Mouse (Mus musculus) heart, postnatal 0 days (tissue): Measurements from ENCODE around the gene Shc1. TPM values are rescaled to one million over a fixed set of nuclear protein-coding genes. Genes with fewer than 3 reads are reported as not detected.

ENCODE experiments used
- ATAC-seq: fragments of 200-750 bp; cut with Nextera tagmentation; 2 replicates; pipeline ENCODE4 v1.8.0; 2017; ENCODE audit warnings: low read depth, moderate number of reproducible peaks, moderate library complexity; ENCODE audit not compliant: insufficient read depth
- DNase-seq: peaks from one replicate; pipeline ENCODE4 v3.0.0-alpha.2; 2016; ENCODE audit warnings: low spot score
- H3K27ac ChIP-seq: fragments of 300-500 bp; sonication (generic); 2 replicates; pipeline ENCODE4 v1.5.1; 2014; ENCODE audit warnings: low read depth, mild to moderate bottlenecking
- H3K27me3 ChIP-seq: fragments of 300-500 bp; sonication (generic); 2 replicates; pipeline ENCODE4 v1.6.1; 2014; ENCODE audit warnings: low read length, mixed read lengths; ENCODE audit not compliant: control insufficient read depth, insufficient read depth
- H3K36me3 ChIP-seq: fragments of 300-500 bp; sonication (generic); replicated peaks from 2 replicates; pipeline ENCODE4 v1.6.1; 2014; ENCODE audit warnings: low read length, mixed read lengths; ENCODE audit not compliant: control insufficient read depth, insufficient read depth
- H3K4me1 ChIP-seq: fragments of 300-500 bp; sonication (generic); 2 replicates; pipeline ENCODE4 v1.6.1; 2014; ENCODE audit warnings: antibody characterized with exemption; ENCODE audit not compliant: control insufficient read depth, insufficient read depth
- H3K4me2 ChIP-seq: fragments of 300-500 bp; sonication (generic); 2 replicates; pipeline ENCODE4 v1.6.1; 2014; ENCODE audit warnings: low read depth, mild to moderate bottlenecking, low read length, moderate library complexity
- H3K4me3 ChIP-seq: fragments of 300-500 bp; sonication (generic); 2 replicates; pipeline ENCODE4 v1.5.1; 2014; ENCODE audit warnings: low read depth, low read length
- H3K9ac ChIP-seq: fragments of 300-500 bp; sonication (generic); replicated peaks from 2 replicates; pipeline ENCODE4 v1.6.1; 2014; ENCODE audit warnings: low read depth, low read length, mixed read lengths
- H3K9me3 ChIP-seq: fragments of 300-500 bp; sonication (generic); replicated peaks from 2 replicates; pipeline ENCODE4 v1.6.1; 2016; ENCODE audit warnings: low read length; ENCODE audit not compliant: control insufficient read depth
- CTCF ChIP-seq: IDR thresholded peaks from 2 replicates; pipeline ENCODE4 v1.5.1; 2016; ENCODE audit warnings: antibody characterized with exemption, control low read depth, low read depth
- EP300 ChIP-seq: IDR thresholded peaks from 2 replicates; pipeline ENCODE4 v1.6.1; 2016; ENCODE audit warnings: antibody characterized with exemption, low read depth
- WGBS: fragments of 180-500 bp; shearing (Covaris S2); extraction: QIAGEN DNeasy Blood & Tissue Kit; methylation state at CpG from one replicate; pipeline ENCODE4 v1.1.7; 2014; 5-methylcytosine and 5-hydroxymethylcytosine counted together
- polyA plus RNA-seq: library from polyadenylated mRNA; unstranded; fragments of >200 nt; fragmentation: Nextera tagmentation; extraction: Ambion mirVana; gene quantifications from 2 replicates; pipeline ENCODE4 v1.2.1, GENCODE M21; 2015
- total RNA-seq: library from RNA; depleted of rRNA; stranded (reverse); fragments of >200 nt; gene quantifications from 2 replicates; pipeline ENCODE4 v1.2.3, GENCODE M21; 2014; ENCODE audit warnings: low replicate concordance

The Shc1 gene
- total and polyA plus RNA-seq, 2 experiments from 2014 or later: 35.8 to 82.1 TPM

- Histone ChIP-seq H3K4me2 (peak overlapping the region; percentile 85), H3K9ac (0 out of 2 replicates have a peak overlapping the region, but pooled peaks have one; percentile 2), H3K4me1 (peaks cover 12% of the 10 kb centered on the region; the same call in 1 of the 2 replicates), H3K4me3 (peak overlapping the region; percentile 6; the same call in 1 of the 2 replicates), H3K36me3 (peaks cover 27% of the 10 kb centered on the region), H3K27ac (peak overlapping the region; percentile 98), H3K9me3 (no peaks in the 10 kb centered on the region), H3K27me3 (no peaks in the 10 kb centered on the region)
- no peak for DNase-seq
- WGBS: 39% methylated on average over 2 of the region's 2 CpGs
- ATAC-seq: no peak
- TF ChIP-seq EP300 (no peak), CTCF (no peak)
Observed at GRCm38 (mm10) chr3:89420421-89420820, 2.2 kb downstream of the Shc1 start.

GRCm38 (mm10) chr3:89421002-89421774 is 2.9 kb downstream of the Shc1 start:
- 13% methylated on average over 11 of the region's 11 CpGs for WGBS
- peak; percentile 88 for DNase-seq
- Histone ChIP-seq H3K36me3 (peaks cover 27% of the 10 kb centered on the region), H3K27ac (peak overlapping the region; percentile 98), H3K9me3 (no peaks in the 10 kb centered on the region), H3K4me1 (peaks cover 12% of the 10 kb centered on the region; the same call in 1 of the 2 replicates), H3K4me3 (peak overlapping the region; percentile 47), H3K27me3 (no peaks in the 10 kb centered on the region), H3K9ac (peak overlapping the region; percentile 61), H3K4me2 (peak overlapping the region; percentile 85)
- no peak for TF ChIP-seq CTCF
- no peak for TF ChIP-seq EP300
- peak; percentile 65 for ATAC-seq

- 16% methylated on average over 22 of the region's 22 CpGs for WGBS
- TF ChIP-seq EP300: no peak
- no peak for TF ChIP-seq CTCF
- DNase-seq (no peak), ATAC-seq (no peak)
- H3K9me3 ChIP-seq: no peaks in the 10 kb centered on the region
- no peaks in the 10 kb centered on the region for H3K27me3 ChIP-seq
- peak overlapping the region; percentile 47 for H3K4me3 ChIP-seq
- peak overlapping the region; percentile 56 for H3K27ac ChIP-seq
- peaks cover 12% of the 10 kb centered on the region; the same call in 1 of the 2 replicates for H3K4me1 ChIP-seq
- H3K4me2 ChIP-seq: peak overlapping the region; percentile 85
- H3K9ac ChIP-seq: peak overlapping the region; percentile 61
- peaks cover 32% of the 10 kb centered on the region for H3K36me3 ChIP-seq
Observed at GRCm38 (mm10) chr3:89421810-89422473, 3.7 kb downstream of the Shc1 start.

GRCm38 (mm10) chr3:89422556-89423205 is 4.4 kb downstream of the Shc1 start:
- Histone ChIP-seq H3K36me3 (peaks cover 39% of the 10 kb centered on the region), H3K9me3 (no peaks in the 10 kb centered on the region), H3K4me1 (peaks cover 12% of the 10 kb centered on the region; the same call in 1 of the 2 replicates), H3K4me2 (peak overlapping the region; percentile 85), H3K27ac (no peak overlapping the region), H3K9ac (no peak overlapping the region), H3K4me3 (peak overlapping the region; percentile 47), H3K27me3 (no peaks in the 10 kb centered on the region)
- TF ChIP-seq EP300 (no peak), CTCF (no peak)
- ATAC-seq (no peak), DNase-seq (no peak)
- WGBS: 59% methylated on average over 6 of the region's 6 CpGs

GRCm38 (mm10) chr3:89424416-89425140 is 6.3 kb downstream of the Shc1 start:
- no peak overlapping the region for H3K9ac ChIP-seq
- ATAC-seq (no peak), DNase-seq (no peak)
- peaks cover 12% of the 10 kb centered on the region; the same call in 1 of the 2 replicates for H3K4me1 ChIP-seq
- H3K4me2 ChIP-seq: no peak overlapping the region
- no peaks in the 10 kb centered on the region for H3K27me3 ChIP-seq
- H3K4me3 ChIP-seq: no peak overlapping the region
- no peak for TF ChIP-seq EP300
- TF ChIP-seq CTCF: no peak
- peaks cover 44% of the 10 kb centered on the region for H3K36me3 ChIP-seq
- no peaks in the 10 kb centered on the region for H3K9me3 ChIP-seq
- no peak overlapping the region for H3K27ac ChIP-seq
- 85% methylated on average over 5 of the region's 5 CpGs for WGBS
